Mouse (Mus musculus) limb, embryonic 13.5 days (tissue): ENCODE results near the gene Pikfyve. TPM values are rescaled to one million over a fixed set of nuclear protein-coding genes. Genes with fewer than 3 reads are reported as not detected.

Experiments
- polyA plus RNA-seq: library from polyadenylated mRNA; unstranded; fragments of >200 nt; fragmentation: Nextera tagmentation; extraction: Ambion mirVana; gene quantifications from 2 replicates; pipeline ENCODE4 v1.2.1, GENCODE M21; 2015

The Pikfyve gene
- polyA plus RNA-seq, 1 experiment from 2014 or later: 14.2 TPM

Other genes starting within 250 kb of the Pikfyve start
- 7.3 and 9.5 TPM in 2 replicates for gene Plekhm3, start 229.9 kb upstream of the Pikfyve start, polyA plus RNA-seq
- 0.27 and 0.36 TPM in 2 replicates for gene Akr1cl, start 153.9 kb upstream of the Pikfyve start, polyA plus RNA-seq
- not detected in 2 replicates for gene Cryge, start 135.5 kb upstream of the Pikfyve start, polyA plus RNA-seq
- not detected in 2 replicates for gene Crygd, start 123.2 kb upstream of the Pikfyve start, polyA plus RNA-seq
- gene Crygc, start 113.0 kb upstream of the Pikfyve start, polyA plus RNA-seq: not detected in 2 replicates
- 0.33 TPM in 1 of 2 replicates, not detected in the other for gene Crygb, start 104.4 kb upstream of the Pikfyve start, polyA plus RNA-seq
- gene Cryga, start 83.3 kb upstream of the Pikfyve start, polyA plus RNA-seq: not detected in 2 replicates
- gene Gm28845, start 67.1 kb upstream of the Pikfyve start, polyA plus RNA-seq: not detected in 2 replicates
- gene D630023F18Rik, start 63.5 kb upstream of the Pikfyve start, polyA plus RNA-seq: 0.13 and 0.33 TPM in 2 replicates
- 132 and 146 TPM in 2 replicates for gene Idh1, start 183 bp upstream of the Pikfyve start, polyA plus RNA-seq
- 0.15 and 0.18 TPM in 2 replicates for gene Pth2r, start 95.4 kb downstream of the Pikfyve start, polyA plus RNA-seq